Mouse (Mus musculus) hindbrain, embryonic 14.5 days (tissue): ENCODE data around the gene Usp32. TPM values are rescaled to one million over a fixed set of nuclear protein-coding genes. Genes with fewer than 3 reads are reported as not detected.
A peak's percentile ranks its signal among the peaks of the same experiment; 100 is the strongest.

Experiments
- ATAC-seq: fragments of 200-750 bp; cut with Nextera tagmentation; 2 replicates; pipeline ENCODE4 v1.8.0; 2017; ENCODE audit warnings: moderate number of reproducible peaks, mild to moderate bottlenecking, moderate TSS enrichment, moderate library complexity; ENCODE audit not compliant: low FRiP score
- DNase-seq: peaks from one replicate; pipeline ENCODE4 v3.0.0-alpha.2; 2015; ENCODE audit warnings: low spot score
- H3K27ac ChIP-seq: fragments of 300-500 bp; sonication (generic); 2 replicates; pipeline ENCODE4 v1.5.1; 2014; ENCODE audit warnings: mild to moderate bottlenecking, moderate library complexity
- H3K27me3 ChIP-seq: fragments of 300-500 bp; sonication (generic); 2 replicates; pipeline ENCODE4 v1.6.1; 2014; ENCODE audit warnings: mild to moderate bottlenecking, low read length, mixed read lengths; ENCODE audit not compliant: control insufficient read depth, insufficient read depth
- H3K36me3 ChIP-seq: fragments of 300-500 bp; sonication (generic); replicated peaks from 2 replicates; pipeline ENCODE4 v1.6.1; 2014; ENCODE audit not compliant: control insufficient read depth, insufficient read depth
- H3K4me1 ChIP-seq: fragments of 300-500 bp; sonication (generic); replicated peaks from 2 replicates; pipeline ENCODE4 v1.6.1; 2014; ENCODE audit warnings: antibody characterized with exemption, low read length, mixed read lengths; ENCODE audit not compliant: control insufficient read depth, insufficient read depth
- H3K4me2 ChIP-seq: fragments of 300-500 bp; sonication (generic); replicated peaks from 2 replicates; pipeline ENCODE4 v1.6.1; 2014; ENCODE audit warnings: mild to moderate bottlenecking, moderate library complexity
- H3K4me3 ChIP-seq: fragments of 300-500 bp; sonication (generic); replicated peaks from 2 replicates; pipeline ENCODE4 v1.5.1; 2014; ENCODE audit warnings: mild to moderate bottlenecking, low read length
- H3K9ac ChIP-seq: fragments of 300-500 bp; sonication (generic); 2 replicates; pipeline ENCODE4 v1.6.1; 2014
- H3K9me3 ChIP-seq: fragments of 300-500 bp; sonication (generic); 2 replicates; pipeline ENCODE4 v1.6.1; 2016; ENCODE audit warnings: low read length; ENCODE audit not compliant: control insufficient read depth
- WGBS: fragments of 180-500 bp; shearing (Covaris S2); extraction: QIAGEN DNeasy Blood & Tissue Kit; methylation state at CpG from one replicate; pipeline ENCODE4 v1.1.7; 2014; 5-methylcytosine and 5-hydroxymethylcytosine counted together
- polyA plus RNA-seq: library from polyadenylated mRNA; unstranded; fragments of >200 nt; fragmentation: Nextera tagmentation; extraction: Ambion mirVana; gene quantifications from 2 replicates; pipeline ENCODE4 v1.2.1, GENCODE M21; 2014

Gene Usp32
- polyA plus RNA-seq, 1 experiment from 2014 or later: 18.8 TPM

- Histone ChIP-seq H3K27ac (no peak overlapping the region), H3K36me3 (peaks cover 61% of the 10 kb centered on the region), H3K9ac (no peak overlapping the region), H3K9me3 (no peaks in the 10 kb centered on the region), H3K27me3 (no peaks in the 10 kb centered on the region), H3K4me2 (no peak overlapping the region), H3K4me1 (no peaks in the 10 kb centered on the region), H3K4me3 (no peak overlapping the region)
- no peak for ATAC-seq
- no peak for DNase-seq
- WGBS: 96% methylated on average over 3 of the region's 3 CpGs
Measured at GRCm38 (mm10) chr11:85003566-85003965, 136.4 kb downstream of the Usp32 start.

- Histone ChIP-seq H3K4me3 (no peak overlapping the region), H3K4me1 (no peaks in the 10 kb centered on the region), H3K27me3 (no peaks in the 10 kb centered on the region), H3K9ac (no peak overlapping the region), H3K36me3 (peaks cover 58% of the 10 kb centered on the region), H3K4me2 (no peak overlapping the region), H3K9me3 (no peaks in the 10 kb centered on the region), H3K27ac (no peak overlapping the region)
- DNase-seq (no peak), ATAC-seq (no peak)
- 94% methylated on average over 1 of the region's 1 CpGs for WGBS
Measured at GRCm38 (mm10) chr11:84995241-84995640, 144.7 kb downstream of the Usp32 start.

GRCm38 (mm10) chr11:84992996-84993395 is 147.0 kb downstream of the Usp32 start:
- no peaks in the 10 kb centered on the region for H3K4me1 ChIP-seq
- H3K9me3 ChIP-seq: no peaks in the 10 kb centered on the region
- DNase-seq: no peak
- H3K4me3 ChIP-seq: no peak overlapping the region
- H3K27me3 ChIP-seq: no peaks in the 10 kb centered on the region
- WGBS: 90% methylated on average over 1 of the region's 1 CpGs
- H3K4me2 ChIP-seq: no peak overlapping the region
- peaks cover 69% of the 10 kb centered on the region for H3K36me3 ChIP-seq
- no peak for ATAC-seq
- H3K9ac ChIP-seq: no peak overlapping the region
- no peak overlapping the region for H3K27ac ChIP-seq

- ATAC-seq: no peak
- H3K4me3 ChIP-seq: no peak overlapping the region
- H3K4me2 ChIP-seq: no peak overlapping the region
- no peaks in the 10 kb centered on the region for H3K9me3 ChIP-seq
- no peak overlapping the region for H3K27ac ChIP-seq
- no peak overlapping the region for H3K9ac ChIP-seq
- H3K36me3 ChIP-seq: peaks cover 74% of the 10 kb centered on the region
- no peaks in the 10 kb centered on the region for H3K27me3 ChIP-seq
- WGBS: 88% methylated on average over 3 of the region's 3 CpGs
- DNase-seq: no peak
- no peaks in the 10 kb centered on the region for H3K4me1 ChIP-seq
Measured at GRCm38 (mm10) chr11:84988341-84988919, 151.5 kb downstream of the Usp32 start.

- Histone ChIP-seq H3K4me3 (no peak overlapping the region), H3K4me2 (no peak overlapping the region), H3K9me3 (no peaks in the 10 kb centered on the region), H3K9ac (no peak overlapping the region), H3K27me3 (no peaks in the 10 kb centered on the region), H3K36me3 (peaks cover 51% of the 10 kb centered on the region), H3K27ac (no peak overlapping the region), H3K4me1 (no peaks in the 10 kb centered on the region)
- WGBS: 92% methylated on average over 6 of the region's 6 CpGs
- DNase-seq (no peak), ATAC-seq (no peak)
Measured at GRCm38 (mm10) chr11:84985421-84985820, 154.5 kb downstream of the Usp32 start.

- ATAC-seq: no peak
- no peak for DNase-seq
Measured at GRCm38 (mm10) chr11:84980697-84981096, 159.3 kb downstream of the Usp32 start.

GRCm38 (mm10) chr11:84979351-84979750 is 160.6 kb downstream of the Usp32 start:
- WGBS: 64% methylated on average over 1 of the region's 1 CpGs
- Histone ChIP-seq H3K4me2 (no peak overlapping the region), H3K27me3 (no peaks in the 10 kb centered on the region), H3K4me1 (no peaks in the 10 kb centered on the region), H3K9ac (no peak overlapping the region), H3K4me3 (no peak overlapping the region), H3K9me3 (no peaks in the 10 kb centered on the region), H3K27ac (no peak overlapping the region), H3K36me3 (peaks cover 6% of the 10 kb centered on the region; the same call in 1 of the 2 replicates)
- no peak for DNase-seq
- no peak for ATAC-seq

More at GRCm38 (mm10) chr11:84980697-84981096, 159.3 kb downstream of the Usp32 start:
- 93% methylated on average over 2 of the region's 2 CpGs for WGBS
- H3K4me3 ChIP-seq: no peak overlapping the region
- H3K27me3 ChIP-seq: no peaks in the 10 kb centered on the region
- H3K4me2 ChIP-seq: no peak overlapping the region
- no peak overlapping the region for H3K9ac ChIP-seq
- H3K9me3 ChIP-seq: no peaks in the 10 kb centered on the region
- no peak overlapping the region for H3K27ac ChIP-seq
- no peaks in the 10 kb centered on the region for H3K4me1 ChIP-seq
- H3K36me3 ChIP-seq: peaks cover 12% of the 10 kb centered on the region

GRCm38 (mm10) chr11:84978113-84978512 is 161.8 kb downstream of the Usp32 start:
- 52% methylated on average over 2 of the region's 2 CpGs for WGBS
- Histone ChIP-seq H3K4me3 (no peak overlapping the region), H3K4me1 (no peaks in the 10 kb centered on the region)

GRCm38 (mm10) chr11:84977385-84977952 is 162.5 kb downstream of the Usp32 start:
- no peak overlapping the region for H3K27ac ChIP-seq
- no peaks in the 10 kb centered on the region for H3K36me3 ChIP-seq
- no peak for DNase-seq
- no peak overlapping the region for H3K4me3 ChIP-seq
- H3K27me3 ChIP-seq: no peaks in the 10 kb centered on the region
- WGBS: 91% methylated on average over 3 of the region's 3 CpGs
- H3K9ac ChIP-seq: no peak overlapping the region
- H3K4me2 ChIP-seq: no peak overlapping the region
- H3K9me3 ChIP-seq: no peaks in the 10 kb centered on the region
- no peaks in the 10 kb centered on the region for H3K4me1 ChIP-seq
- ATAC-seq: no peak

More at GRCm38 (mm10) chr11:84978113-84978512, 161.8 kb downstream of the Usp32 start:
- DNase-seq: peak; percentile 36
- Histone ChIP-seq H3K9ac (no peak overlapping the region), H3K9me3 (no peaks in the 10 kb centered on the region), H3K27me3 (no peaks in the 10 kb centered on the region), H3K36me3 (0 out of 2 replicates have a peak, but pooled peaks cover under 1% of the 10 kb centered on the region), H3K4me2 (no peak overlapping the region), H3K27ac (no peak overlapping the region)
- ATAC-seq: no peak
